Mouse (Mus musculus) kidney, embryonic 14.5 days (tissue): ENCODE data around the gene Lancl1. TPM values are rescaled to one million over a fixed set of nuclear protein-coding genes. Genes with fewer than 3 reads are reported as not detected.
A peak's percentile ranks its signal among the peaks of the same experiment; 100 is the strongest.

Experiments used
- ATAC-seq: fragments of 200-750 bp; cut with Nextera tagmentation; 2 replicates; pipeline ENCODE4 v1.8.0; 2017; ENCODE audit warnings: moderate number of reproducible peaks, mild to moderate bottlenecking, moderate TSS enrichment, moderate library complexity; ENCODE audit not compliant: low FRiP score, low TSS enrichment
- H3K27ac ChIP-seq: fragments of 300-500 bp; sonication (generic); 2 replicates; pipeline ENCODE4 v1.5.1; 2014; ENCODE audit warnings: low read depth, mild to moderate bottlenecking, low read length, moderate library complexity, mixed read lengths
- H3K27me3 ChIP-seq: fragments of 300-500 bp; sonication (generic); 2 replicates; pipeline ENCODE4 v1.6.1; 2014; ENCODE audit warnings: mild to moderate bottlenecking, low read length; ENCODE audit not compliant: control insufficient read depth, insufficient read depth
- H3K36me3 ChIP-seq: fragments of 300-500 bp; sonication (generic); 2 replicates; pipeline ENCODE4 v1.6.1; 2014; ENCODE audit warnings: low read length, mixed read lengths; ENCODE audit not compliant: control insufficient read depth, insufficient read depth
- H3K4me1 ChIP-seq: fragments of 300-500 bp; sonication (generic); 2 replicates; pipeline ENCODE4 v1.6.1; 2014; ENCODE audit warnings: low read length, mixed read lengths; ENCODE audit not compliant: control insufficient read depth, insufficient read depth
- H3K4me2 ChIP-seq: fragments of 300-500 bp; sonication (generic); replicated peaks from 2 replicates; pipeline ENCODE4 v1.6.1; 2014; ENCODE audit warnings: low read depth, mild to moderate bottlenecking, low read length
- H3K4me3 ChIP-seq: fragments of 300-500 bp; sonication (generic); 2 replicates; pipeline ENCODE4 v1.5.1; 2014; ENCODE audit warnings: mild to moderate bottlenecking, low read length
- H3K9ac ChIP-seq: fragments of 300-500 bp; sonication (generic); 2 replicates; pipeline ENCODE4 v1.6.1; 2014; ENCODE audit warnings: low read depth, mild to moderate bottlenecking, low read length, moderate library complexity
- H3K9me3 ChIP-seq: fragments of 300-500 bp; sonication (generic); 2 replicates; pipeline ENCODE4 v1.6.1; 2016; ENCODE audit warnings: low read length; ENCODE audit not compliant: control insufficient read depth
- WGBS: fragments of 180-500 bp; shearing (Covaris S2); extraction: QIAGEN DNeasy Blood & Tissue Kit; methylation state at CpG from one replicate; pipeline ENCODE4 v1.1.7; 2014; 5-methylcytosine and 5-hydroxymethylcytosine counted together
- polyA plus RNA-seq: library from polyadenylated mRNA; unstranded; fragments of >200 nt; fragmentation: Nextera tagmentation; extraction: Ambion mirVana; gene quantifications from 2 replicates; pipeline ENCODE4 v1.2.1, GENCODE M21; 2014

The Lancl1 gene
- polyA plus RNA-seq, 1 experiment from 2014 or later = 92.0 TPM

GRCm38 (mm10) chr1:67026142-67026541 lies 12.5 kb downstream of the Lancl1 start:
- Histone ChIP-seq H3K27me3 (no peaks in the 10 kb centered on the region), H3K4me1 (no peaks in the 10 kb centered on the region), H3K9me3 (no peaks in the 10 kb centered on the region), H3K9ac (no peak overlapping the region), H3K27ac (no peak overlapping the region), H3K4me3 (no peak overlapping the region), H3K4me2 (no peak overlapping the region), H3K36me3 (peaks cover 42% of the 10 kb centered on the region; the same call in 1 of the 2 replicates)
- WGBS = 69% methylated on average over 2 of the region's 2 CpGs
- no peak for ATAC-seq

- no peaks in the 10 kb centered on the region for H3K9me3 ChIP-seq
- no peak for ATAC-seq
- no peak overlapping the region for H3K27ac ChIP-seq
- H3K27me3 ChIP-seq = no peaks in the 10 kb centered on the region
- WGBS = 89% methylated on average over 2 of the region's 2 CpGs
- H3K9ac ChIP-seq = no peak overlapping the region
- H3K4me1 ChIP-seq = no peaks in the 10 kb centered on the region
- no peak overlapping the region for H3K4me3 ChIP-seq
- no peak overlapping the region for H3K4me2 ChIP-seq
- H3K36me3 ChIP-seq = peaks cover 36% of the 10 kb centered on the region
These were observed 15.9 kb downstream of the Lancl1 start for GRCm38 (mm10) chr1:67022767-67023166.

GRCm38 (mm10) chr1:67022051-67022450 lies 16.6 kb downstream of the Lancl1 start:
- H3K27ac ChIP-seq = no peak overlapping the region
- no peak overlapping the region for H3K4me2 ChIP-seq
- ATAC-seq = no peak
- H3K9me3 ChIP-seq = no peaks in the 10 kb centered on the region
- no peaks in the 10 kb centered on the region for H3K27me3 ChIP-seq
- no peaks in the 10 kb centered on the region for H3K4me1 ChIP-seq
- peaks cover 32% of the 10 kb centered on the region for H3K36me3 ChIP-seq
- H3K4me3 ChIP-seq = no peak overlapping the region
- H3K9ac ChIP-seq = no peak overlapping the region
- 92% methylated on average over 10 of the region's 10 CpGs for WGBS

DNA sequence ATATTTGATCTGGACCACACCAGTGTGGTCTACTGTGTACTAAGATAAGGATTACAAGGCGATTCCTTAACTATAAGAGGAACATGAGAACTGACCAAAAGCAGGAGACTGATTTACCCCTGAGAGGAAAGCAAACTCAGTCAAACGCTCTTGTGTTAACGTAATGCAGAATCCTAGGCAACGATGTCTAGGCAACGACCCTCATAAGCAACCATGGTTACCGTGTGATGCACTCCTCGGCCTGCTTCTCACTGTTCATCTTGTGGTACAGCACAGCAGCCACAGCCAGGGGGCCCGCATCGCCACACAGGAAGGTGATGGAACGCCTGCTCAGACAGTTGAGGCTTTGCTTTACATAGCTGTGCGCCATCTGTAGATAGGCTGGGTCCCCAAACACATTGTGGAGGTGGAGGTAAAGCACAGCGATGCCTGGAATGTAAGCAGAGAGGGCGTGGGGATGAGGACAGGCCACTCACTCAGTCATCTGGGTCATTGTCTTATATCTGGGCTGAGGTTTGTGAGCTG lies 18.0 kb downstream of the Lancl1 start:
- Histone ChIP-seq H3K27me3 (no peaks in the 10 kb centered on the region), H3K4me1 (no peaks in the 10 kb centered on the region), H3K4me3 (no peak overlapping the region), H3K9me3 (no peaks in the 10 kb centered on the region), H3K36me3 (peaks cover 27% of the 10 kb centered on the region), H3K9ac (no peak overlapping the region), H3K27ac (no peak overlapping the region), H3K4me2 (no peak overlapping the region)
- WGBS = 90% methylated on average over 13 of the region's 13 CpGs
- ATAC-seq = no peak

GRCm38 (mm10) chr1:67017101-67017870 lies 21.4 kb downstream of the Lancl1 start:
- no peaks in the 10 kb centered on the region for H3K9me3 ChIP-seq
- peaks cover 22% of the 10 kb centered on the region for H3K36me3 ChIP-seq
- H3K4me3 ChIP-seq = no peak overlapping the region
- ATAC-seq = peak; percentile 49; the same call in 1 of the 2 replicates
- no peak overlapping the region for H3K9ac ChIP-seq
- H3K27me3 ChIP-seq = no peaks in the 10 kb centered on the region
- H3K4me1 ChIP-seq = no peaks in the 10 kb centered on the region
- 72% methylated on average over 13 of the region's 13 CpGs for WGBS
- no peak overlapping the region for H3K27ac ChIP-seq
- no peak overlapping the region for H3K4me2 ChIP-seq

GRCm38 (mm10) chr1:67014205-67014604 lies 24.5 kb downstream of the Lancl1 start:
- Histone ChIP-seq H3K9me3 (no peaks in the 10 kb centered on the region), H3K9ac (no peak overlapping the region), H3K4me2 (no peak overlapping the region), H3K36me3 (peaks cover 8% of the 10 kb centered on the region), H3K4me1 (no peaks in the 10 kb centered on the region), H3K27ac (no peak overlapping the region), H3K4me3 (no peak overlapping the region), H3K27me3 (no peaks in the 10 kb centered on the region)
- ATAC-seq = no peak
- 70% methylated on average over 2 of the region's 2 CpGs for WGBS

GRCm38 (mm10) chr1:67010520-67010919 lies 28.2 kb downstream of the Lancl1 start:
- no peaks in the 10 kb centered on the region for H3K27me3 ChIP-seq
- no peak overlapping the region for H3K4me2 ChIP-seq
- WGBS = 98% methylated on average over 3 of the region's 3 CpGs
- H3K27ac ChIP-seq = no peak overlapping the region
- no peak overlapping the region for H3K4me3 ChIP-seq
- H3K9ac ChIP-seq = no peak overlapping the region
- no peak for ATAC-seq
- no peaks in the 10 kb centered on the region for H3K9me3 ChIP-seq
- peaks cover 17% of the 10 kb centered on the region for H3K36me3 ChIP-seq
- no peaks in the 10 kb centered on the region for H3K4me1 ChIP-seq

DNA sequence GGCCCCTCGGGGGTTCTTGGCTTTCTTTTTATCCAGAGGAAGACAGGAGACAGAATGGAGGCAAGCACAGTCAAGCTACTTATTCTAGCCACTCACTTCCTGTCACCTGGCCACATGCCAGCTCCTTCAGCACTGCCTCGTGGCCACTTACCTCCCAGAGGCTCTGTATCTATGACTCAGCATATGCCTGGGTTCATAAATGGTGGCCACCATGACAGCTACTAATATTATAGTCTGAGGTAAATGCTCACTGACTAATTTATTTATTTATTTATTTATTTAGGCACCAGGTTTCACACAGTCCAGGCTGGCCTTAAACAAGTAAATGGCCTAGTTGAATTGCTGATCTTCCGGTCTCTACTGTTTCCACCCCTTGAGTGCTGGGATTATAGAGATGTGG lies 35.0 kb downstream of the Lancl1 start:
- H3K4me3 ChIP-seq = no peak overlapping the region
- no peak overlapping the region for H3K27ac ChIP-seq
- ATAC-seq = peak; percentile 61
- peaks cover 43% of the 10 kb centered on the region for H3K36me3 ChIP-seq
- H3K4me1 ChIP-seq = no peaks in the 10 kb centered on the region
- no peaks in the 10 kb centered on the region for H3K27me3 ChIP-seq
- no peak overlapping the region for H3K9ac ChIP-seq
- H3K9me3 ChIP-seq = no peaks in the 10 kb centered on the region
- H3K4me2 ChIP-seq = no peak overlapping the region
- WGBS = 57% methylated on average over 3 of the region's 3 CpGs

DNA sequence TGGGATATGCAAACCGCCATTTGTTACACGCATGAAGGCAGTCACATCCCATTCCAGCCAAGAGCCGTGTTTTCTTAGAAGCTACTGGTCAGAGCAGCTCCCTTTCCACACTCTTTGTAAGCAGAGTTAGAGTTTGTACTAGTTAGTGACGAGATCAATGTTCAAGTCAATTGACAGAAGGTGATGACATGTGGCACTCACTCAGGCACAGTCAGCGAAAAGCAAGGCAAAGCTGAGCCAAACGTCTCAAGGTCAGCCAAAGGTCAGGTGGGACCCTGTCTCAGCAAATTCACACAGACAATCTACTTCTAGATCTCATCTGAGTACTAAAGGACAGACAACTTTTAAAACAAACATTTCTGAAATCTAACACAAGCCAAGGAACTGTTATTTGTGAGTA lies 36.4 kb downstream of the Lancl1 start:
- no peaks in the 10 kb centered on the region for H3K27me3 ChIP-seq
- no peaks in the 10 kb centered on the region for H3K9me3 ChIP-seq
- H3K4me2 ChIP-seq = no peak overlapping the region
- WGBS = 78% methylated on average over 6 of the region's 6 CpGs
- H3K9ac ChIP-seq = no peak overlapping the region
- H3K4me3 ChIP-seq = no peak overlapping the region
- H3K36me3 ChIP-seq = peaks cover 39% of the 10 kb centered on the region
- ATAC-seq = no peak
- H3K4me1 ChIP-seq = no peaks in the 10 kb centered on the region
- H3K27ac ChIP-seq = no peak overlapping the region
